Mouse (Mus musculus): Measurements from ENCODE around the gene Cic.
"Not testable (repeated sequence)": the region's sequence is repeated elsewhere in the genome, so short reads cannot be mapped to it uniquely, and the experiment has no call there.

Gene Cic

DNA sequence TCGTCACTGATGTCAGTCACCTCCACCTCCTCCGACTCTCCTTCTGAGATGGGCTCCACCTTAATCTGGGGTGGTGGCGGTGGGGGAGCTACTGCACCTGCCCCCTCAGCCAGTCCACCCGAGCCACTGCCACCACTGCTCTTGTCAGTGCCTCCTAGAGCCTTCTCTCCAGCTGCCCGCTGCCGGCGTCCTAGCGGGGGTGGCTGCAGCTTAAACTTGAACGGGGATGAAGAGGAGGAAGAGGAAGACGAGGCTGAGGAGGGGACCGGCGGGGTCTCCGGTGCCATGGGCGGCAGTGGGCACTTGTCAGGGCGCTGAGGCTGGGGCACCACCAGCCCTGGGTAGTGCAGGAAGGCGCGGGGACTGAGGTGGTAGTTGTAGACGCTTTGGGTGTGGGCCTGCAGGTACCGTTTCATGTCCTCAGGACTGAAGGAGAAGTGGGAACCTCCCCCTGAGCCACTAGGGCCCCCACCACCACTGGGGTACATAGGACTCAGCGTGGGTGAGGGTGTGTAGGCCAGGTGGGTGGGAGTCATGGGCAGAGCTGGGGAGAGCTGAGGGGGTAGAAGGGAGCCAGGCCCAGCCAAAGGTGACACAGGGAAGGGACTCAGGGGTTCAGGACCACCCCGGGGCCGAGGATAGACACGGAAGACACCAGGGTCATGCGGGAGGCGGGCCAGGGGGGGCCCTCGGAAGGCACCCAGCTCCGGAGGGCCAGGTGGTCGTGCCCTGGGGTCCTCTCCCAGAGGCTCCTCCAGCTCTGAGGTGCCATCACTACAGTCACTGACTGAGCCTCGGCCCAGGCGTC, 22.7 kb upstream of the Cic start:
- no peak for DNase-seq

- DNase-seq: peak; percentile 70 to 74
Observed at GRCm38 (mm10) chr7:25246079-25246758, 21.3 kb upstream of the Cic start.

DNA sequence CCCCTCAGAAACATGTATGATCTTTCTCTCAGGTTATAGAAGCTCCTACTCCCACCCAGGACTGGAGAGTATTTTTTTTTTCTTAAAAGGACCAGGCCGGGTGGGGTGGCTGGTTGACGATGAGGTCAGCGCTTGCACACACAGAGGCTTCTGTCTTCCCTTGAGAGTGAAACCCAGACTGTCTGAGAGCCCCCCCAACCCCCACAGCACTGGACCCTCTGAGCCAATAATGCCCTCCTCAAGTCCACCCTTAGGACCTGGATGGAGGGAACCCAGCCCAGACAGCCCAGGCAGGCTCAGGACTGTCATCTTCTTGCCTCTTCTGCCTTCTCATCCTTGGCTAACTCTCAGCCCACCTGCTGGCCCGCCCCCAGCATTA, 20.8 kb upstream of the Cic start:
- peak; percentile 42 to 49 for DNase-seq

- DNase-seq: no peak
Observed at GRCm38 (mm10) chr7:25247498-25247897, 20.0 kb upstream of the Cic start.

DNA sequence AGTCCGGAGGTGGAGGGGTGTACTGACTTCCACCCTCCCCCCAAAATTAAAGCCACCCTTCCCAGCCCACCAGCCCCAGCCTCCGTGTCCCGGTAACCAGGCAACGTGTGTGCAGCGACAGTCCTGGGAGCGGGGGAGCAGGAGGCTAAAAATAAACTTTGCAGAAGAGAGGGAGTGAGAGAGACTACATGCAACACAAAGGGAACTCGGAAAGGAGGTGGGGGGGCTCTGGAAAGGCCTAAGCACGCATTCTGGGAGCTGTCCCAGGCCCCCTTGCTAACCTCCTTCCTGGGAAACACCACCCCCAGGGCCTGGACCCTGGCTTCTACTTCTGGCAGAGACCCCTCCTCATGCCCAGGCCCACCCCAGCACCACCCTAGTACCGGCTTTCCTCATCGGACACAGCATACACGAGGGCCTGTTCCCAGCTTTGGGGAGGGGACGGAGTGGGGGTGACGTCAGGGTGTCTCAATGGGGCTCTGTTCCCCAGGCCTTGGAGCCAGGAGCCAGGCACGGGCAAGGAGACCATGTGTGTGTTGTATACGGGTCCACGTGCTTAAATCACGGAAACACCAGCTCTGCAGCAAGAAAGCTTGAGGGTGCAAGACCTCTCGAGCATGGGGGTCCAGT, 19.4 kb upstream of the Cic start:
- DNase-seq: peak in 1 of 2 experiments; percentile 48

- peak; percentile 51 for DNase-seq
Observed at GRCm38 (mm10) chr7:25248846-25249313, 18.6 kb upstream of the Cic start.

GRCm38 (mm10) chr7:25249314-25250140, 18.0 kb upstream of the Cic start:
- peak; percentile 70 to 77 for DNase-seq

- DNase-seq: peak; percentile 93 to 94
Observed at GRCm38 (mm10) chr7:25250141-25250972, 17.1 kb upstream of the Cic start, which contains the start of gene Erf. Erf (minus strand) TSS chr7:25250761.

- DNase-seq: peak; percentile 62 to 80
Observed at GRCm38 (mm10) chr7:25251071-25251791, 16.3 kb upstream of the Cic start.

DNA sequence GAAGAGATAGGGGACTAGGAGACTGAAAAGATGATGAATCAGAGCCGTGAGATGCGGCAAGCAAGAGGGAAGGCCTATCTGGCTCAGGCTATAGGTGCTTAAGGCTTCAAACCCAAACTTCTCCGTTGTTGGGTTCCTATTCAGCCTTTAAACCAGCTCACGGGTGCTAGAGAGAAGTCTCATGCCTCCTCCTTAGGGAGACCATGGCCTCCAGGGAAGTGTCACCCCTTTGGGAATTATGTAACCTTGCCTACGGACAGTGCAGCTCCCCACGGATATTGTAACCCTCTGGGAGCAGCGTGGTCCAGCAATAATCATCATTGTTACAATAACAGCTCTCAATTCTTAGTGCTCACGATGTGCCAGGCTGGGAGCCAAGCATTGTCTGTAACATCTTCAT, 15.7 kb upstream of the Cic start:
- peak in 1 of 2 experiments; percentile 33 for DNase-seq

- DNase-seq: no peak
Observed at GRCm38 (mm10) chr7:25261896-25262295, 5.6 kb upstream of the Cic start.

- DNase-seq: no peak
Observed at GRCm38 (mm10) chr7:25263968-25264870, 3.3 kb upstream of the Cic start.

DNA sequence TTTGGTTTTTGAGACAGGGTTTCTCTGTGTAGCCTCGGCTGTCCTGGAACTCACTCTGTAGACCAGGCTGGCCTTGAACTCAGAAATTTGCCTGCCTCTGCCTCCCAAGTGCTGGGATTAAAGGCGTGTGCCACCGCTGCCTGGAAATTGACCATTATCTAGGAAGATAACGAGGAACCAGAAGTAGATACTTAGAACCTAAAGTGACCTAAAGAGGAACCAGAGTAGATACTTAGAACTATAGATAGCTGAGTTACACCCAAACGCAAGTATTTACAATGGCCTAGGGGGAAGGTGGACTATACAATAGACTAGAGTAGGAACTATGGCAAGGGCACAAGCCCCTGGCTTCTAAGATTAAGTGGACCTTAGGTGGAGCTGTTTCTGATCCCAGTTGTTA, 1.8 kb upstream of the Cic start:
- DNase-seq: not testable (repeated sequence)

- DNase-seq: no peak
Observed at GRCm38 (mm10) chr7:25266180-25266962, 1.1 kb upstream of the Cic start.

DNA sequence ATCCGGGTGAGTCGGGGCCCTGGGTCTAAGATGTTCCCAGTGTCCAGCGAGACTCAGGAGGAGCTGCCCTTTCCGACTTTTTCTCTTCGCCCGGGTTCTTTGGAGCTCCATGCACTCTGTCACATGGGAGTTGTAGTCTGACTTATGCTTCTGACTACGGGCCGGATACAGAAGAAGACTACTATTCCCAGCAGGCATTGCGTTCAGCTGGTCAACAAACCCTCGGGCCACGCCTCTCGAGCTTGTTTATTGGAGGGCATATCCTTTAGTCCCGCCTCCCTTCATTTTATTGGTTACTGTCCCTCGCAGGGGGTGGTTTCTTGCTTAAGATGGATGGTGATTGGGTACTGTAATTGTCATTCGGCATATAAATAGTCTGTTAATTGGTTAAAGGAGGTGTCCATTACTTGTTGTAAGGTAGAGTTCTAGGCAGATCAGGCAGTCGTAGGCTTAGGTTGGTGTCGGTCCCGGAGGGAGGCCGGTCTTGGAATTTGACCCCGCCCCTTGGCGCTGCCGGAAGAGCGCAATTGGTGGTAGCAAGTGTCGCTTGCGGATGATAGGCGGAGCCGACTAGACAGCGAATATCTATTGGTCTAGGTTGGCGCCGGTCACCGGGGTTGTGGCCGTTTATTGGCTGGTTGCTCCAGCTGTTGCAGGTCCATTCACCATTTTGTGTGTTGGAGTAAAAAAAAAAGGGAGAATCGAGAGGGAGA, 403 bp downstream of the Cic start:
- DNase-seq: peak; percentile 99 to 100

GRCm38 (mm10) chr7:25268588-25268987, 1.1 kb downstream of the Cic start:
- DNase-seq: no peak

GRCm38 (mm10) chr7:25269029-25269428, 1.5 kb downstream of the Cic start:
- DNase-seq: peak in 1 of 2 experiments; percentile 23

GRCm38 (mm10) chr7:25269545-25270271, 2.2 kb downstream of the Cic start:
- DNase-seq: no peak

All from cerebellum, postnatal 14 days (tissue).